Mouse (Mus musculus) spleen, postnatal 10 days (tissue): ENCODE data around the gene Dstyk.
"Not testable (repeated sequence)": the region's sequence is repeated elsewhere in the genome, so short reads cannot be mapped to it uniquely, and the experiment has no call there.

Experiments
- DNase-seq, 2 experiments: peaks; one replicate each; pipeline ENCODE4 v3.0.0; 2021 to 2022; ENCODE audit warnings: low spot score in 2 of 2

The Dstyk gene

GRCm38 (mm10) chr1:132436960-132437359 is 19.6 kb downstream of the Dstyk start:
- no peak for DNase-seq

- DNase-seq: no peak
These were observed 20.0 kb downstream of the Dstyk start for GRCm38 (mm10) chr1:132437389-132437788.

- peak in 1 of 2 experiments; percentile 23 for DNase-seq
These were observed 23.6 kb downstream of the Dstyk start for GRCm38 (mm10) chr1:132440896-132441435.

DNA sequence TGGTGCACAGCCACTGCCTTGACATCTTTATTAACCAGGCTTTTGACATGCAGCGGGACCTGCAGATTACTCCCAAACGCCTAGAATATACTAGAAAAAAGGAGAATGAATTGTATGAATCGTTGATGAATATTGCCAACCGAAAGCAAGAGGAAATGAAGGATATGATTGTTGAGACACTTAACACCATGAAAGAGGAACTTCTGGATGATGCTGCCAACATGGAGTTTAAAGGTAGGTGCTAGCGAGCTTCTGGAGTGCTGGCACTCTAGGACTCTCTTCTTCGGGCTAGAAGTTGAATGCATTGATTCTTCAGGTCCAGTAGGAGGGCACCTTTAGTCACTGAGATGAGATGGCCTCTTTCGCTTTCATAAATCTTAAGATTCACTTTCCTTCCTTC is 32.4 kb downstream of the Dstyk start:
- DNase-seq: no peak

- DNase-seq: no peak
These were observed 47.3 kb downstream of the Dstyk start for GRCm38 (mm10) chr1:132464651-132465050.

DNA sequence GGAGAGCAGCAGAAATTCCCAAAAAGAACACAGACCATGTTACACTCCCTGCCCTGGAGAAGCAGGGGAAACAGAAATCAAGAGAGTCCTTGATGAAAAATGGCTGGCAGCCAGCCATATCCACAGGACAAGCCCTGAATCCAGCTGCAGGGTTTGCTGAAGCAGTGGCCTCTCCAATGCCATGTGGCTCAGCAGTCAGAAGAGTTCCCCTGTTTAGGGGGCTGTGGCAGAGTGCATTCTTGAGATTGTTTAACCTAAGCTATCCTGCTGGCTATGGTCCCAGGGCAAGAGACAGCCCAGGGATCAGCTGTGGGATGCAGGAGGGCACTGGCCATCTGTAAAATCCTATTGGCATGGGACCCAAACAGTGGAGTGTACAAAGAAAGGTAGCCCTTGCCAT is 51.6 kb downstream of the Dstyk start:
- no peak for DNase-seq

DNA sequence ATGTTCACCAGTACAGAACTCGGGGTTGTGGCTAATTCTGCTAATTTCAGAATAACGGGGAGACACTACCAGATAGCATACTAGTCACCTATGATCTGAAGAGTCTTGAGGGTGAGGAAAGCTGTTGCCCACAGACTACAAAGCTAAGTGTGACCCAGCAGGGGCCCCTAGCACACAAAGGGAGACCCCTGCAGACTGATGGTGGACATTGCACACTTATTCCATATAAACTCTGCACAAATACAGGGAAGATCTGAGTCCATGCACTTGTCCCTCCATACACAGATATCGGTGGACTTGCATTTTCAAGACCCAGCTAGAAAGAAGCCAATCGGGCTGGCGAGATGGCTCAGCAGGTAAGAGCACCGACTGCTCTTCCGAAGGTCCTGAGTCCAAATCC is 52.2 kb downstream of the Dstyk start:
- DNase-seq: no peak

DNA sequence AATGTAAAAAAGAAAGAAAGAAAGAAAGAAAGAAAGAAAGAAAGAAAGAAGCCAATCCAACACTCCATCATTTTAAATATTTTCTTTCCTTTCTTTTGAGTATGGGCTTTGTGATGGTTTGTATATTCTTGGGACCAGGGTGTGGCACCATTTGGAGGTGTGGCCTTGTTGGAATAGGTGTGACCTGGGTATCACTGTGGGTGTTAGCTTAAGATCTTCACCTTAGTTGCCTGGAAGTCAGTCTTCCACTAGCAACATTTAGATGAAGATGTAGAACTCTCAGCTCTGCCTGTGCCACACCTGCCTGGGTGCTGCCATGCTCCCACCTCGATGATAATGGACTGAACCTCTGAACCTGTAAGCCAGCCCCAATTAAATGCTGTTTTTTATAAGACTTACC is 52.7 kb downstream of the Dstyk start:
- DNase-seq: not testable (repeated sequence)

GRCm38 (mm10) chr1:132471032-132471431 is 53.7 kb downstream of the Dstyk start:
- no peak for DNase-seq

GRCm38 (mm10) chr1:132471499-132471898 is 54.1 kb downstream of the Dstyk start:
- no peak for DNase-seq

GRCm38 (mm10) chr1:132472537-132472936 is 55.2 kb downstream of the Dstyk start:
- no peak for DNase-seq

- DNase-seq: no peak
These were observed 57.1 kb downstream of the Dstyk start for GRCm38 (mm10) chr1:132474496-132474895.

DNA sequence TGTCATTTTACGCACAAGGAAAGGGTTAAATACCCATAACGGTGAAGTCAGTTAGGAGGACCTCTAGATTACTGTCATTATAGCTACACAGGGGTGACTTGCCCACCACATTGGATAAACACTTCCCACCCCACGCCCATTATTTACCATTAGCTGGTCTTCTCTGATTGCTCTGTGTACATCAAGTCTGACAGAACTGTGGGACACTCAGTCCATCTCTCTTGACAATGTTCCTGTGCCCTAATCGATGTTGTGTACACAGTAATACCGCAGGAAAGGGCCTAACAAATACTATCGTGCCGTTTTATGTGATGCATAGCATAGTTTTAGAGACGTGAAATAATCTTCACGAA is 59.2 kb downstream of the Dstyk start:
- no peak for DNase-seq

DNA sequence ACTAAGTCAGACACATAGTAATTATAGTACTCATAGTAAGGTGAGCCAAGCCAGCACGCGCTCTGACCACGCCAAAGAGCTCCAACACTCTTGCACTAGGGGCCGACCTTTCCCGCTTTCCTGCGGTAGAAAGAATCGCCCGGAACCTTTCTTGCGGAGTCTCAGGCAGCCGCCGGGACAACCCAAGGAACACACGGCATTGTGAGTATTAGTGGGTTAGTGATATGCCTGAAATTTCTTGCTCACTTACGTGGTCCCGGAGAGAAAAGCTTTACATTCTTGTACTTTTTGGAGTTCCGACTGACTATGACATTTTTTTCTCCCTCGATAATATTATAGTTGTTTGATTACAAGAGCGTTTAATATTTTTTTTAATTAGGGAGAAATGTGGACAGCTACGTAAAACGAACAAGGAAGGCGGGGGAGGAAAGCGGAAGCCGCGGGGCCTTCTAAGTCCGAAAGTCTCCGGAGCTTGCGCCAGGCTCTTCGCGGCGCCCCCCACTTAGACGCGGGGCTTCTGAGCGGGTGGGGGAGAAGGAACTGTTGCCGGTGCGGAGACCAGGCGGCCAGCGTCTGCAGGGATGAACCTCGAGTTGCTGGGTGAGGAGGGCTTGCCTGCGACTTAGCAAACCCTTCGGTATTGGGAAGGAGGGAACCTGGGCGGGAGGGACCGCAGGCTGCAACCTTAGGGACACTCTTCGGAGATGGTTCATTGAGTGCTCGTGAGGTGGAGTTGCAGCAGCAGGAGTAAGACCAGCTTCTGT is 59.8 kb downstream of the Dstyk start, which contains the start of gene Rbbp5:
Gene Rbbp5, plus strand, starts transcription at position 438 of the 764 bp plus-strand sequence.
- DNase-seq: peak; percentile 91

- DNase-seq: no peak
These were observed 62.1 kb downstream of the Dstyk start for GRCm38 (mm10) chr1:132479438-132479837.

DNA sequence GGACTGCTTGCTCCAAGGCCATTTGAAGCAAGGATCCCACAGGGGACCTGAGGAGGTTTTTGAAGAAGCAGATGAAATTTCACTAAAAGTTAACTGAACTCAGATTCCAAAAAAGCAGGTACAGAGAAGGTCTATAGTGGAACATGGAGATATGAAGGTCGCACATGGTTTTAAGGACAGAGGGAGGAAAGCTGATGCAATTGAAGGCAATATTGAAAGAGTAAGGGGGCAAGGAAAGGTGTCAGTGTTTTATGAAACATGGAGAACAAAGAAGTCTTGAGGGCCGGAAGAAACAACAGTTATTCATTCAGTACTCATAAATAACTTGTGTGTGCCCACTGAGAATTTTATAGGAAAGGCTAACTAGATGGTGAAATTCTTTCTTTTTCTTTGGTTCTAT is 64.3 kb downstream of the Dstyk start:
- no peak for DNase-seq

DNA sequence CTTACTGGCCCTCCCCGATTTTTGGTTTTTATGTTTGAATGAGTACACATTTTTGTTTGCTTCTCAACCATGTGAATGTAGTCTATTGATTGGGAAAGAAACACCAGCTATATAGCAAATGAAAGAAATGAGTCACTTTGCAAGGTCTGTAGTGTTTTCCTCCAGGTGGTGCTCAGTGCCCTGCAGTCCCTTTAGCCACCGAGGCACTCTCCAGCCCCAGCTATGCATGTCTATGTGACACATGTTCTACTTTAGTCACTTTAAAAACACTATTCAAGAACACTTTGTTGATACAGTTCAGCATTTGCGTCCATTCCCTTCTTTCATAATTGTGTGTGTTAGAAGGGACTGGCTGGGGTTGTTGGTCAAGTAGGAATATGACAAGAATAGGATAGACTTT is 65.9 kb downstream of the Dstyk start:
- DNase-seq: no peak

- no peak for DNase-seq
These were observed 66.4 kb downstream of the Dstyk start for GRCm38 (mm10) chr1:132483759-132484158.

- no peak for DNase-seq
These were observed 83.2 kb downstream of the Dstyk start for GRCm38 (mm10) chr1:132500535-132500934.

DNA sequence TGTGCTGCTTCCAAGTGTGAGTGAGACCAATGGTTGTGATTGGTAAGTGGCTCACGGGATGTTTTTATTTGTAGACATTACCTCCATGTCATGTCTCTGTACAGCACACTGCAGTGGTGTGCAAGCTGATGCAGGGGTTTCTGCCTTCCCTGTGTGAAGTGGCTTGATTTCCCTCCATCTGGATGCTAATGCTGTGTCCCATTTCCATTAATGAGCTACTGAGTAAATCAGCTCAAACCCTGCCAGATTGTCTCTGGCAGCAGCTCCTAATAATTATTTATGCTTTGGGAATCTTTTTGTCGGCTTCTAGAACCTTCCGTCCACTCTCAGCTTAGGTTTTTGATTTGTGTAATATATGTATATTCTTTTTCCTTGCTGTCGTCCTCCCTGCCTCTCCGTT is 87.8 kb downstream of the Dstyk start:
- DNase-seq: no peak

GRCm38 (mm10) chr1:132506058-132506457 is 88.7 kb downstream of the Dstyk start, which contains the start of gene Tmem81:
Gene Tmem81, plus strand, starts transcription at chr1:132506230.
- no peak for DNase-seq

- no peak for DNase-seq
These were observed 89.3 kb downstream of the Dstyk start for GRCm38 (mm10) chr1:132506656-132507055.

DNA sequence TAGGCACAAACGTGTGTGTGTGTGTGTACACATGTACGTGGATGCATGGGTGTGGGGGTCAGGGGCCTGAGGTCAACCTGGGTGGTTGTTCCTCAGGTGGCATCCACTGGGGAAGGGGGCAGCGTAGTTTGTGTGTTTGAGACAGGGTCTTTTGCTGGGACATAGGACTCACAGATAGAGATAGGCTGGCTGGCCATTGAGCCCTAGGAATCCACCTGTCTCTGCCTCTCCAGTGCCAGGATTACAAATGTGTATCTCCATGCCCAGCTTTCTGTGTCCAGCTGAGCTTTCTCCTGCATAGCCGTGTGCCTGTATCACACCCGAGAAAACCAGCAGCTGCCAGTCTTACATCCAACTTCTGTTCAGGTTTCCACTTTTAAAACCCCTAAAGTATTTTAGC is 92.4 kb downstream of the Dstyk start:
- no peak for DNase-seq

DNA sequence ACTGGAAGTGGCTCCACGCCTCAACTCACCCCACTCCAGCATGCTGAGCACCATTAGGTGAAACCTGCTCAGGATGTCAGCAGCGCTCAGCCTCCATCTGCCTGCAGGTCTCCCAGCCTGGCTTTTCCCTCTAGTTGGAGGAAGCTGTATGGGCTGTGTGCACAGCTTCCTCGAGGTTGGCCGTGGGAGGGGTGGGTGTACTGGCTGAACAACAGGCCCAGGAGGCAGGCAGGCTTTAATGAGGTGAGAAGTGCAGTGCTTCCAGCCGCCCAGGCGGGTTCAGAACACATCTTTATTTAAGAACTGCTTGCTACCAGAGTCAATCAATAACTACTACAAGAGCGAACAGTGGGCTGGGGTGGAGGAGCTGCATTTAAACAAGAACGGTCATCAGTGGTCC is 94.2 kb downstream of the Dstyk start:
- DNase-seq: no peak
